Mouse (Mus musculus) neutrophil, adult 5-6 weeks (primary cell): Measurements from ENCODE around the gene Olfr596. TPM values are rescaled to one million over a fixed set of nuclear protein-coding genes. Genes with fewer than 3 reads are reported as not detected.
"Not testable (repeated sequence)": the region's sequence is repeated elsewhere in the genome, so short reads cannot be mapped to it uniquely, and the experiment has no call there.

ENCODE experiments used
- ATAC-seq: fragments of 151-379, 151-347 bp; 2 replicates; pipeline ENCODE4 v1.8.0; 2017; ENCODE audit warnings: mild to moderate bottlenecking, moderate TSS enrichment; ENCODE audit not compliant: insufficient number of reproducible peaks, poor library complexity, low FRiP score, severe bottlenecking; ENCODE audit errors: extremely low read depth
- total RNA-seq: library from RNA; stranded (forward); fragments of 200-1000 nt; gene quantifications from 2 replicates; pipeline ENCODE4 v1.2.3, GENCODE M21; 2017

The Olfr596 gene
- total RNA-seq: not detected in 2 replicates

GRCm38 (mm10) chr7:103305348-103305747, at the start of gene Olfr596:
Olfr596 (plus strand) TSS chr7:103305648.
- not testable (repeated sequence) for ATAC-seq

GRCm38 (mm10) chr7:103316015-103316414, 10.6 kb downstream of the Olfr596 start, which contains the start of gene Olfr597:
Olfr597 (plus strand) TSS chr7:103316315.
- not testable (repeated sequence) for ATAC-seq

DNA sequence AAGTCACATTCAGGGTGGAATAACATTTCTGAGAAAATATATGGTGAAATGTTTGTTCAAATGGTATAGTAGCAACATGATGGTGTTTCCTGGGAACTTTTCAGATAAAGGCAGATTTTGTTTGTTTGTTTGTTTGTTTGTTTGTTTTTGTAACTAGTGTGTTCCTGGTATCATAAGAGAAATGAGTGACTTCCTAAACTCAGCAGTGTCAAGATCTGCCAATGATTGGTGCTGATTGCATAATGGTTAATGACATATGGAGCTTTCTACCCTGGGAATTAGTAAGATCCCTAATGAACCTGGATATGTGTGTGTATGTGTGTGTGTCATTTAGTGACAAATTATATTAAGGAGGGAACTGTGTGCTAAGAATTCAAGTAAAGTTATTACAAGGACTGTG, 17.8 kb downstream of the Olfr596 start, which contains the start of gene Olfr598:
TSS of gene Olfr598 (plus strand) at position 301 of the 400 bp plus-strand sequence.
- no peak for ATAC-seq

DNA sequence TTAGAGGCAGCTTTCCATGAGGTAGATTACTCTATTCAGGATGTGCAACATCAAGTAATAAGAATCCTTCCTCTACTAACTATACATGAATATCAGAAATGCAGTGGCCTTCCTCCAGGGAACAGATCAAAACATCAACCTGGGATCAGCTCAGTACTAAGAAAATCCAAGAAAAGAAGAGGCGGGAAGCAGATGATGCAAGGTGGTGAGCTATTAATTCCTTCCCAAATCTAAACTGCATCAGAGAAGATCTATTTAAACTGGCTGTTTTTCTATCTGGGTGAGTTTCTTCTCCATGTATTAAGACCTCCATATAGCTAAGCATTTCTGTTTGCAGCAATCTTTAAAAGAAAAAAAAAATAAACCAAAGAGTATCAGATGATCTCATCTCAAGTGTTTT, 30.2 kb downstream of the Olfr596 start, which contains the start of gene Olfr599:
TSS of gene Olfr599 (plus strand) at position 301 of the 400 bp plus-strand sequence.
- no peak for ATAC-seq

DNA sequence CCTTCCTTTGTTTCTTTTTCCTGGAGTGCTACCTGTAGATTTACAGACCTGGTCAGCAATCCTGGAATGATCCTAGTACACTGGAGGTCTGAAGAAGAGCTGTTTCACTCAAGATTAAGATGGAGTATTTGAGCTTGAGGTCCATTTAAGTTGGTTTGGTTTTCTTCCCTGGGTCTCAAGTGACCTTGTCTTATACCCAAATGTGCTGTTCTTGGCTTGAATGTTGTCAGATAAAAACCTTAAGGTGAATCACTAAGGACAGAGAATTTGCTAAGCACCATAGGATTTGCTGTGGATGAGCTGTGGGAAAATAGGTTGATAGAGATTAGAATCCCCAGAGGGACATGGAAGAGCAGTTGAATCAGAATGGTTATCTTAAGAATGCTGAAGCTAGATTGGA, 44.1 kb downstream of the Olfr596 start, which contains the start of gene Olfr600:
TSS of gene Olfr600 (minus strand) at position 101 of the 400 bp plus-strand sequence.
- ATAC-seq: no peak

Other genes starting within 250 kb of the Olfr596 start
- gene Olfr584, start 223.8 kb upstream of the Olfr596 start, total RNA-seq: not detected in 2 replicates
- gene Olfr585, start 207.9 kb upstream of the Olfr596 start, total RNA-seq: not detected in 2 replicates
- gene Olfr586, start 180.0 kb upstream of the Olfr596 start, total RNA-seq: not detected in 2 replicates
- gene Olfr588-ps1, start 164.8 kb upstream of the Olfr596 start, total RNA-seq: not detected in 2 replicates
- not detected in 2 replicates for gene Olfr589, start 149.3 kb upstream of the Olfr596 start, total RNA-seq
- gene Olfr591, start 127.3 kb upstream of the Olfr596 start, total RNA-seq: not detected in 2 replicates
- gene Olfr592, start 120.8 kb upstream of the Olfr596 start, total RNA-seq: not detected in 2 replicates
- not detected in 2 replicates for gene Olfr593, start 93.8 kb upstream of the Olfr596 start, total RNA-seq
- gene Olfr594, start 88.7 kb upstream of the Olfr596 start, total RNA-seq: not detected in 2 replicates
- gene Usp17ld, start 53.1 kb upstream of the Olfr596 start, total RNA-seq: not detected in 2 replicates
- not detected in 2 replicates for gene Olfr597, start 10.7 kb downstream of the Olfr596 start, total RNA-seq
- not detected in 2 replicates for gene Olfr598, start 17.9 kb downstream of the Olfr596 start, total RNA-seq
- not detected in 2 replicates for gene Olfr599, start 30.3 kb downstream of the Olfr596 start, total RNA-seq
- gene Olfr600, start 44.0 kb downstream of the Olfr596 start, total RNA-seq: 0.23 TPM in 1 of 2 replicates, not detected in the other
- not detected in 2 replicates for gene Olfr601, start 57.0 kb downstream of the Olfr596 start, total RNA-seq
- gene Olfr603, start 80.5 kb downstream of the Olfr596 start, total RNA-seq: not detected in 2 replicates
- not detected in 2 replicates for gene Usp17lc, start 109.4 kb downstream of the Olfr596 start, total RNA-seq
- not detected in 2 replicates for gene Olfr605, start 139.8 kb downstream of the Olfr596 start, total RNA-seq
- not detected in 2 replicates for gene Olfr606, start 143.4 kb downstream of the Olfr596 start, total RNA-seq
- gene Olfr607, start 158.5 kb downstream of the Olfr596 start, total RNA-seq: not detected in 2 replicates
- gene Olfr608, start 164.2 kb downstream of the Olfr596 start, total RNA-seq: not detected in 2 replicates
- 0.12 TPM in 1 of 2 replicates, not detected in the other for gene Olfr609, start 192.4 kb downstream of the Olfr596 start, total RNA-seq
- gene Olfr610, start 206.5 kb downstream of the Olfr596 start, total RNA-seq: not detected in 2 replicates
- gene Olfr611, start 215.2 kb downstream of the Olfr596 start, total RNA-seq: not detected in 2 replicates
- not detected in 2 replicates for gene Olfr612, start 237.1 kb downstream of the Olfr596 start, total RNA-seq
- not detected in 2 replicates for gene Olfr613, start 242.4 kb downstream of the Olfr596 start, total RNA-seq